12 mouse cellular contexts compared by ENCODE assay signal in genomic region chr19:10426312-10426711, GRCm38 (mm10). TPM values are rescaled to one million over a fixed set of nuclear protein-coding genes. Genes with fewer than 3 reads are reported as not detected.
DNase-seq lines count a peak whose midpoint lies in the region; ATAC-seq and TF ChIP-seq lines count a peak whose summit lies in the region.
"Had no signal": no experiment of that assay in that cellular context is flagged by ENCODE, and none has a peak within 500 bp of the region (broad histone marks: within the 10 kb centered on the region; RNA-seq: fewer than 3 reads in every experiment).

No protein-coding gene starts in this region.

- ATAC-seq in forebrain, embryonic 16.5 days, result no peak
- no peak for ATAC-seq in kidney, postnatal 0 days (replicated peaks; ENCODE audit: low FRiP score, low read depth)
- ATAC-seq in limb, embryonic 12.5 days (ENCODE audit: insufficient number of reproducible peaks, insufficient read depth, low FRiP score, low TSS enrichment, low read depth), result 0 out of 2 replicates have a peak, but pooled peaks have one; percentile 7

- no peak overlapping the region for H3K4me3 ChIP-seq in forebrain, embryonic 10.5 days
- H3K4me3 ChIP-seq in forebrain, embryonic 16.5 days (replicated peaks; ENCODE audit: low read length), result no peak overlapping the region
- no peak overlapping the region for H3K4me3 ChIP-seq in kidney, postnatal 0 days (replicated peaks; ENCODE audit: low read depth, low read length)
- H3K4me3 ChIP-seq in ES-Bruce4 (ENCODE audit: low read depth, low read length), result peak overlapping the region; percentile 15; the same call in 1 of the 2 replicates
- H3K4me3 ChIP-seq in limb, embryonic 12.5 days (replicated peaks), result no peak overlapping the region
- H3K4me3 ChIP-seq: megakaryocyte, embryonic 14.5 days had no signal

- peaks cover 62% of the 10 kb centered on the region for H3K4me1 ChIP-seq in forebrain, embryonic 10.5 days
- peaks cover 5% of the 10 kb centered on the region; the same call in 1 of the 2 replicates for H3K4me1 ChIP-seq in forebrain, embryonic 16.5 days (replicated peaks; ENCODE audit: control insufficient read depth, insufficient read depth, low read length)
- peaks cover 52% of the 10 kb centered on the region for H3K4me1 ChIP-seq in kidney, postnatal 0 days (replicated peaks; ENCODE audit: insufficient read depth, low read length)
- H3K4me1 ChIP-seq in ES-Bruce4 (ENCODE audit: control insufficient read depth, insufficient read depth, low read length), result peaks cover 3% of the 10 kb centered on the region
- H3K4me1 ChIP-seq in limb, embryonic 12.5 days (replicated peaks), result peaks cover 56% of the 10 kb centered on the region

- no peaks in the 10 kb centered on the region for H3K36me3 ChIP-seq in forebrain, embryonic 10.5 days (replicated peaks)
- H3K36me3 ChIP-seq in forebrain, embryonic 16.5 days (ENCODE audit: control insufficient read depth, insufficient read depth), result no peaks in the 10 kb centered on the region
- H3K36me3 ChIP-seq in kidney, postnatal 0 days (ENCODE audit: insufficient read depth, low read length), result no peaks in the 10 kb centered on the region
- no peaks in the 10 kb centered on the region for H3K36me3 ChIP-seq in ES-Bruce4 (ENCODE audit: control insufficient read depth, insufficient read depth, low read length, poor library complexity, severe bottlenecking)
- no peaks in the 10 kb centered on the region for H3K36me3 ChIP-seq in limb, embryonic 12.5 days

- no peak overlapping the region for H3K9ac ChIP-seq in forebrain, embryonic 16.5 days (replicated peaks; ENCODE audit: low read depth, low read length)
- 0 out of 2 replicates have a peak overlapping the region, but pooled peaks have one; percentile 8 for H3K9ac ChIP-seq in kidney, postnatal 0 days (ENCODE audit: low read depth, low read length)
- peak overlapping the region; percentile 12; the same call in 1 of the 2 replicates for H3K9ac ChIP-seq in ES-Bruce4 (ENCODE audit: low read depth, poor library complexity, severe bottlenecking)
- peak overlapping the region; percentile 42; the same call in 1 of the 2 replicates for H3K9ac ChIP-seq in limb, embryonic 12.5 days (replicated peaks)
- H3K9ac ChIP-seq: lung, embryonic 14.5 days had no signal

- no peak for TF ChIP-seq POLR2A in ES-Bruce4 (IDR thresholded peaks at IDR 0.05; ENCODE audit: insufficient read depth, low read length)

- H3K27me3 ChIP-seq in forebrain, embryonic 10.5 days (ENCODE audit: poor library complexity, severe bottlenecking), result peaks cover 74% of the 10 kb centered on the region
- H3K27me3 ChIP-seq in forebrain, embryonic 16.5 days (replicated peaks; ENCODE audit: control insufficient read depth, insufficient read depth, low read length), result no peaks in the 10 kb centered on the region
- no peaks in the 10 kb centered on the region for H3K27me3 ChIP-seq in kidney, postnatal 0 days (ENCODE audit: insufficient read depth, low read length)
- H3K27me3 ChIP-seq in ES-Bruce4 (ENCODE audit: control insufficient read depth, insufficient read depth, low read length, poor library complexity, severe bottlenecking), result no peaks in the 10 kb centered on the region
- H3K27me3 ChIP-seq in limb, embryonic 12.5 days, result peaks cover 51% of the 10 kb centered on the region

- TF ChIP-seq CTCF in kidney, postnatal 0 days (IDR thresholded peaks at IDR 0.05; ENCODE audit: low read depth), result no peak
- TF ChIP-seq CTCF in ES-Bruce4 (IDR thresholded peaks at IDR 0.05; ENCODE audit: low read depth, low read length), result no peak

- H3K9me3 ChIP-seq in forebrain, embryonic 10.5 days, result no peaks in the 10 kb centered on the region
- H3K9me3 ChIP-seq in forebrain, embryonic 16.5 days (ENCODE audit: control insufficient read depth, low read length), result no peaks in the 10 kb centered on the region
- no peaks in the 10 kb centered on the region for H3K9me3 ChIP-seq in kidney, postnatal 0 days (replicated peaks; ENCODE audit: low read length)
- no peaks in the 10 kb centered on the region for H3K9me3 ChIP-seq in ES-Bruce4 (replicated peaks; ENCODE audit: control insufficient read depth, insufficient read depth, low read length, poor library complexity, severe bottlenecking)
- no peaks in the 10 kb centered on the region for H3K9me3 ChIP-seq in limb, embryonic 12.5 days
- H3K9me3 ChIP-seq: megakaryocyte, embryonic 14.5 days had no signal

- H3K27ac ChIP-seq in forebrain, embryonic 10.5 days, result peak overlapping the region; percentile 2; the same call in 1 of the 2 replicates
- no peak overlapping the region for H3K27ac ChIP-seq in forebrain, embryonic 16.5 days (ENCODE audit: low read length)
- H3K27ac ChIP-seq in kidney, postnatal 0 days, result no peak overlapping the region
- H3K27ac ChIP-seq in ES-Bruce4 (ENCODE audit: insufficient read depth, low read length), result no peak overlapping the region
- H3K27ac ChIP-seq in limb, embryonic 12.5 days, result no peak overlapping the region

- DNase-seq in forebrain, embryonic 10.5 days (ENCODE audit: extremely low spot score, low spot score), result no peak
- no peak for DNase-seq in kidney, postnatal 0 days (ENCODE audit: low spot score)
- no peak for DNase-seq in kidney, postnatal 14 days
- DNase-seq in right cerebral cortex, postnatal 25 days, result no peak
- DNase-seq in thymus, postnatal 10 days (ENCODE audit: low spot score in 2 of 2), result no peak
- DNase-seq: gastrocnemius, postnatal 10 days; kidney, postnatal 36 days; lung, embryonic 14.5 days had no signal

- H3K4me2 ChIP-seq in forebrain, embryonic 16.5 days (ENCODE audit: low read length), result no peak overlapping the region
- H3K4me2 ChIP-seq in kidney, postnatal 0 days (ENCODE audit: low read length), result peak overlapping the region; percentile 34
- peak overlapping the region; percentile 35 for H3K4me2 ChIP-seq in limb, embryonic 12.5 days
- H3K4me2 ChIP-seq: lung, embryonic 14.5 days had no signal

- no peak for TF ChIP-seq EP300 in ES-Bruce4 (IDR thresholded peaks at IDR 0.05; ENCODE audit: insufficient read depth, low read depth, low read length)

- 38% methylated on average over 25 of the region's 25 CpGs for WGBS in forebrain, embryonic 10.5 days
- 39% methylated on average over 25 of the region's 25 CpGs for WGBS in forebrain, embryonic 16.5 days
- 16% methylated on average over 25 of the region's 25 CpGs for WGBS in kidney, postnatal 0 days
- 32% methylated on average over 25 of the region's 25 CpGs for WGBS in limb, embryonic 12.5 days

RNA-seq across cellular contexts. Expression of gene Lrrc10b, which starts 31.0 kb away (rescaled TPM):
- 0.44 and 0.45 TPM in 2 replicates for polyA plus RNA-seq in forebrain, embryonic 10.5 days (2016; fragmentation: Nextera tagmentation; extraction: Ambion mirVana)
- polyA plus RNA-seq in forebrain, embryonic 16.5 days (2015; fragmentation: Nextera tagmentation; extraction: Ambion mirVana), result 0.52 and 0.99 TPM in 2 replicates
- polyA plus RNA-seq in kidney, postnatal 0 days (2015; fragmentation: Nextera tagmentation; extraction: Ambion mirVana), result 0.80 and 0.84 TPM in 2 replicates
- not detected in 2 replicates for polyA plus RNA-seq in ES-Bruce4 (2011; ENCODE audit: insufficient read depth, insufficient read length, low read depth, missing spikeins)
- polyA plus RNA-seq in limb, embryonic 12.5 days (2016; fragmentation: Nextera tagmentation; extraction: Ambion mirVana), result 0.10 and 0.26 TPM in 2 replicates

RNA-seq across cellular contexts. Expression of gene Syt7, which starts 37.4 kb away (rescaled TPM):
- polyA plus RNA-seq in forebrain, embryonic 10.5 days (2016; fragmentation: Nextera tagmentation; extraction: Ambion mirVana), result 0.77 and 2.6 TPM in 2 replicates
- 6.9 and 9.7 TPM in 2 replicates for polyA plus RNA-seq in forebrain, embryonic 16.5 days (2015; fragmentation: Nextera tagmentation; extraction: Ambion mirVana)
- polyA plus RNA-seq in kidney, postnatal 0 days (2015; fragmentation: Nextera tagmentation; extraction: Ambion mirVana), result 1.2 and 1.7 TPM in 2 replicates
- polyA plus RNA-seq in ES-Bruce4 (2011; ENCODE audit: insufficient read depth, insufficient read length, low read depth, missing spikeins), result 4.1 and 4.9 TPM in 2 replicates
- polyA plus RNA-seq in limb, embryonic 12.5 days (2016; fragmentation: Nextera tagmentation; extraction: Ambion mirVana), result 0.33 and 0.84 TPM in 2 replicates

RNA-seq across cellular contexts. Expression of gene Ppp1r32, which starts 56.4 kb away (rescaled TPM):
- 0.16 and 0.24 TPM in 2 replicates for polyA plus RNA-seq in forebrain, embryonic 10.5 days (2016; fragmentation: Nextera tagmentation; extraction: Ambion mirVana)
- 1.7 and 2.1 TPM in 2 replicates for polyA plus RNA-seq in forebrain, embryonic 16.5 days (2015; fragmentation: Nextera tagmentation; extraction: Ambion mirVana)
- not detected in 2 replicates for polyA plus RNA-seq in kidney, postnatal 0 days (2015; fragmentation: Nextera tagmentation; extraction: Ambion mirVana)
- polyA plus RNA-seq in ES-Bruce4 (2011; ENCODE audit: insufficient read depth, insufficient read length, low read depth, missing spikeins), result 0.58 and 1.4 TPM in 2 replicates
- not detected in 2 replicates for polyA plus RNA-seq in limb, embryonic 12.5 days (2016; fragmentation: Nextera tagmentation; extraction: Ambion mirVana)
- polyA plus RNA-seq: lung, embryonic 14.5 days had no signal
